Comparison of ENCODE assay signal across 9 mouse cellular contexts in genomic region chr2:155207419-155207818, GRCm38 (mm10). TPM values are rescaled to one million over a fixed set of nuclear protein-coding genes. Genes with fewer than 3 reads are reported as not detected.
DNase-seq lines count a peak whose midpoint lies in the region; ATAC-seq and TF ChIP-seq lines count a peak whose summit lies in the region.
"Had no signal": no experiment of that assay in that cellular context is flagged by ENCODE, and none has a peak within 500 bp of the region (broad histone marks: within the 10 kb centered on the region; RNA-seq: fewer than 3 reads in every experiment).

No protein-coding gene starts in this region.

- H3K9ac ChIP-seq in forebrain, embryonic 11.5 days (ENCODE audit: low read length): no peak overlapping the region
- no peak overlapping the region for H3K9ac ChIP-seq in midbrain, postnatal 0 days (replicated peaks; ENCODE audit: low read length, poor library complexity, severe bottlenecking)
- H3K9ac ChIP-seq in midbrain, embryonic 11.5 days (ENCODE audit: low read length): no peak overlapping the region
- H3K9ac ChIP-seq: lung, embryonic 15.5 days had no signal

- peak; percentile 74 for TF ChIP-seq CTCF in midbrain, postnatal 0 days (IDR thresholded peaks at IDR 0.05)

- no peak overlapping the region for H3K4me3 ChIP-seq in forebrain, embryonic 10.5 days
- no peak overlapping the region for H3K4me3 ChIP-seq in forebrain, embryonic 11.5 days (ENCODE audit: low read depth, low read length)
- H3K4me3 ChIP-seq in midbrain, postnatal 0 days (ENCODE audit: low read depth, low read length): no peak overlapping the region
- H3K4me3 ChIP-seq in midbrain, embryonic 11.5 days (ENCODE audit: low read depth, low read length): no peak overlapping the region
- H3K4me3 ChIP-seq: lung, embryonic 15.5 days had no signal

- H3K27me3 ChIP-seq in forebrain, embryonic 10.5 days (ENCODE audit: poor library complexity, severe bottlenecking): no peaks in the 10 kb centered on the region
- no peaks in the 10 kb centered on the region for H3K27me3 ChIP-seq in forebrain, embryonic 11.5 days (ENCODE audit: control insufficient read depth, insufficient read depth, low read length)
- H3K27me3 ChIP-seq in midbrain, postnatal 0 days (ENCODE audit: insufficient read depth, low read length): no peaks in the 10 kb centered on the region
- no peaks in the 10 kb centered on the region for H3K27me3 ChIP-seq in midbrain, embryonic 11.5 days (ENCODE audit: control insufficient read depth, insufficient read depth, low read length)
- H3K27me3 ChIP-seq: lung, embryonic 15.5 days had no signal

- no peaks in the 10 kb centered on the region for H3K9me3 ChIP-seq in forebrain, embryonic 10.5 days
- H3K9me3 ChIP-seq in forebrain, embryonic 11.5 days (ENCODE audit: control insufficient read depth, low read length): no peaks in the 10 kb centered on the region
- no peaks in the 10 kb centered on the region for H3K9me3 ChIP-seq in midbrain, postnatal 0 days (ENCODE audit: low read length)
- no peaks in the 10 kb centered on the region for H3K9me3 ChIP-seq in midbrain, embryonic 11.5 days (ENCODE audit: control insufficient read depth, low read length)
- H3K9me3 ChIP-seq: lung, embryonic 15.5 days had no signal

- no peak for ATAC-seq in forebrain, embryonic 11.5 days (replicated peaks; ENCODE audit: low FRiP score)
- no peak for ATAC-seq in midbrain, postnatal 0 days (ENCODE audit: low FRiP score)
- no peak for ATAC-seq in midbrain, embryonic 11.5 days (ENCODE audit: low FRiP score)

- no peak overlapping the region for H3K4me2 ChIP-seq in forebrain, embryonic 11.5 days (ENCODE audit: low read depth, low read length, severe bottlenecking)
- H3K4me2 ChIP-seq in midbrain, postnatal 0 days (ENCODE audit: low read depth, low read length, poor library complexity, severe bottlenecking): no peak overlapping the region
- H3K4me2 ChIP-seq in midbrain, embryonic 11.5 days: no peak overlapping the region
- H3K4me2 ChIP-seq: lung, embryonic 15.5 days had no signal

- no peaks in the 10 kb centered on the region for H3K4me1 ChIP-seq in forebrain, embryonic 10.5 days
- no peaks in the 10 kb centered on the region for H3K4me1 ChIP-seq in forebrain, embryonic 11.5 days (replicated peaks; ENCODE audit: control insufficient read depth, insufficient read depth, low read length)
- no peaks in the 10 kb centered on the region for H3K4me1 ChIP-seq in midbrain, postnatal 0 days (ENCODE audit: insufficient read depth, low read length)
- H3K4me1 ChIP-seq in midbrain, embryonic 11.5 days (ENCODE audit: control insufficient read depth, insufficient read depth, low read length): no peaks in the 10 kb centered on the region
- H3K4me1 ChIP-seq: lung, embryonic 15.5 days had no signal

- DNase-seq in forebrain, embryonic 10.5 days (ENCODE audit: extremely low spot score, low spot score): peak; percentile 20
- no peak for DNase-seq in forebrain, embryonic 11.5 days (ENCODE audit: low spot score)
- peak; percentile 35 for DNase-seq in midbrain, postnatal 0 days (ENCODE audit: low spot score)
- no peak for DNase-seq in midbrain, embryonic 11.5 days (ENCODE audit: low spot score, missing footprints)
- peak; percentile 48 for DNase-seq in embryo, embryonic 10 days (ENCODE audit: low spot score)
- peak; percentile 26 for DNase-seq in lung, postnatal 25 days (ENCODE audit: low spot score)
- DNase-seq in urinary bladder, postnatal 10 days (ENCODE audit: low spot score): no peak
- no peak for DNase-seq in layer of hippocampus, postnatal 10 days (ENCODE audit: low spot score in 2 of 2)

- H3K36me3 ChIP-seq in forebrain, embryonic 10.5 days (replicated peaks): peaks cover 95% of the 10 kb centered on the region
- H3K36me3 ChIP-seq in forebrain, embryonic 11.5 days (ENCODE audit: control insufficient read depth, insufficient read depth, low read length): no peaks in the 10 kb centered on the region; the same call in 1 of the 2 replicates
- peaks cover 19% of the 10 kb centered on the region for H3K36me3 ChIP-seq in midbrain, postnatal 0 days (ENCODE audit: insufficient read depth, low read length)
- peaks cover 14% of the 10 kb centered on the region for H3K36me3 ChIP-seq in midbrain, embryonic 11.5 days (ENCODE audit: control insufficient read depth, insufficient read depth, low read length)

- WGBS in forebrain, embryonic 10.5 days: 86% methylated on average over 2 of the region's 2 CpGs
- WGBS in forebrain, embryonic 11.5 days: 84% methylated on average over 2 of the region's 2 CpGs
- WGBS in midbrain, postnatal 0 days: 83% methylated on average over 2 of the region's 2 CpGs
- 86% methylated on average over 2 of the region's 2 CpGs for WGBS in midbrain, embryonic 11.5 days

- H3K27ac ChIP-seq in forebrain, embryonic 10.5 days: no peak overlapping the region
- H3K27ac ChIP-seq in forebrain, embryonic 11.5 days (ENCODE audit: low read depth, low read length): no peak overlapping the region
- no peak overlapping the region for H3K27ac ChIP-seq in midbrain, postnatal 0 days (ENCODE audit: low read depth, low read length)
- H3K27ac ChIP-seq in midbrain, embryonic 11.5 days (ENCODE audit: low read depth, low read length): no peak overlapping the region
- H3K27ac ChIP-seq: lung, embryonic 15.5 days had no signal

RNA-seq across cellular contexts. Expression of gene Dynlrb1, which starts 28.9 kb away (rescaled TPM):
- polyA plus RNA-seq in forebrain, embryonic 10.5 days (2016; fragmentation: Nextera tagmentation; extraction: Ambion mirVana): 383 and 398 TPM in 2 replicates
- 460 and 463 TPM in 2 replicates for polyA plus RNA-seq in forebrain, embryonic 11.5 days (2014; fragmentation: Nextera tagmentation; extraction: Ambion mirVana)
- 293 and 374 TPM in 2 replicates for total RNA-seq in midbrain, postnatal 0 days (2014; rRNA removed)
- 776 and 856 TPM in 2 replicates for polyA plus RNA-seq in midbrain, postnatal 0 days (2015; fragmentation: Nextera tagmentation; extraction: Ambion mirVana)
- polyA plus RNA-seq in midbrain, embryonic 11.5 days (2014; fragmentation: Nextera tagmentation; extraction: Ambion mirVana): 495 and 519 TPM in 2 replicates
- total RNA-seq in layer of hippocampus, postnatal 10 days (2021): 100 to 1,000 TPM; 360 to 414 TPM

Comparison
In these comparisons a context has a peak if more than half of its experiments do, and no peak if none do; other contexts are left out.
1. DNase-seq: peak in forebrain, embryonic 10.5 days (single experiment), midbrain, postnatal 0 days (single experiment), embryo, embryonic 10 days (single experiment) and lung, postnatal 25 days (single experiment); none in forebrain, embryonic 11.5 days (single experiment), midbrain, embryonic 11.5 days (single experiment), urinary bladder, postnatal 10 days (single experiment) and layer of hippocampus, postnatal 10 days (0 of 2).